Mouse (Mus musculus) liver, adult 2 months (tissue): ENCODE data around the gene Coq10a. TPM values are rescaled to one million over a fixed set of nuclear protein-coding genes. Genes with fewer than 3 reads are reported as not detected.

Experiments used
- DNase-seq: peaks from one replicate; pipeline ENCODE4 v3.0.0-alpha.2; 2011; ENCODE audit warnings: low read depth, low spot score; ENCODE audit errors: extremely low read depth
- H3K27ac ChIP-seq: fragments of 200-500 bp; replicated peaks from 2 replicates; pipeline ENCODE4 v1.5.1; 2012; ENCODE audit warnings: low read depth, mild to moderate bottlenecking, control low read depth, inconsistent platforms, low read length; ENCODE audit not compliant: insufficient read depth
- H3K27me3 ChIP-seq: fragments of 200-500 bp; 2 replicates; pipeline ENCODE4 v1.6.1; 2012; ENCODE audit warnings: mild to moderate bottlenecking, moderate library complexity, low read length, inconsistent platforms; ENCODE audit not compliant: control insufficient read depth, insufficient read depth
- H3K36me3 ChIP-seq: fragments of 200-500 bp; 2 replicates; pipeline ENCODE4 v1.6.1; 2012; ENCODE audit warnings: low read length, inconsistent platforms; ENCODE audit not compliant: control insufficient read depth, insufficient read depth
- H3K4me1 ChIP-seq: fragments of 200-500 bp; 2 replicates; pipeline ENCODE4 v1.6.1; 2011; ENCODE audit warnings: low read length; ENCODE audit not compliant: control insufficient read depth, insufficient read depth
- H3K4me3 ChIP-seq: fragments of 200-500 bp; 2 replicates; pipeline ENCODE4 v1.5.1; 2011; ENCODE audit warnings: low read depth, mild to moderate bottlenecking, control low read depth, low read length, moderate library complexity; ENCODE audit not compliant: insufficient read depth
- H3K79me2 ChIP-seq: fragments of 200-500 bp; 2 replicates; pipeline ENCODE4 v1.6.1; 2012; ENCODE audit warnings: inconsistent platforms, mild to moderate bottlenecking, low read length, moderate library complexity; ENCODE audit not compliant: control insufficient read depth, insufficient read depth
- H3K9ac ChIP-seq: fragments of 200-500 bp; 2 replicates; pipeline ENCODE4 v1.6.1; 2012; ENCODE audit warnings: low read depth, mild to moderate bottlenecking, control low read depth, inconsistent platforms, low read length
- CTCF ChIP-seq: fragments of 200-500 bp; IDR thresholded peaks from 2 replicates; pipeline ENCODE4 v1.5.1; 2011; ENCODE audit warnings: low read depth, low read length, control low read depth
- POLR2A ChIP-seq: fragments of 200-500 bp; IDR thresholded peaks from 2 replicates; pipeline ENCODE4 v1.6.1; 2011; ENCODE audit warnings: low read length, control low read depth; ENCODE audit not compliant: insufficient read depth; ENCODE audit errors: extremely low read depth
- WGBS: fragments of 180-500 bp; shearing (Covaris S2); methylation state at CpG from one replicate; pipeline ENCODE4 v1.1.7; 2018; 5-methylcytosine and 5-hydroxymethylcytosine counted together
- polyA plus RNA-seq: library from polyadenylated mRNA; depleted of rRNA; stranded (reverse); fragments of >200 nt; gene quantifications from 2 replicates; pipeline ENCODE4 v1.2.3, GENCODE M21; 2012
- total RNA-seq: library from RNA; depleted of rRNA; stranded (reverse); fragments of >200 nt; gene quantifications from 2 replicates; pipeline ENCODE4 v1.2.3, GENCODE M21; 2014

The Coq10a gene
- total and polyA plus RNA-seq, 2 experiments = 19.9 to 57.9 TPM

- TF ChIP-seq CTCF (peak; percentile 71), POLR2A (peak; percentile 46; the same call in 1 of the 2 replicates)
- Histone ChIP-seq H3K36me3 (no peaks in the 10 kb centered on the region; the same call in 1 of the 2 replicates), H3K4me1 (peaks cover 9% of the 10 kb centered on the region; the same call in 1 of the 2 replicates), H3K27ac (peak within 1 kb of the TSS; percentile 88), H3K79me2 (peaks cover 14% of the 10 kb centered on the region; the same call in 1 of the 2 replicates), H3K4me3 (peak within 1 kb of the TSS; percentile 98), H3K27me3 (no peaks in the 10 kb centered on the region), H3K9ac (peak within 1 kb of the TSS; percentile 99)
- peak; percentile 45 for DNase-seq
- 1% methylated on average over 73 of the region's 73 CpGs for WGBS
Observed at GRCm38 (mm10) chr10:128376455-128377211, 7.8 kb upstream of the Coq10a start, which contains the start of gene Ankrd52. Gene Ankrd52, plus strand, starts transcription at chr10:128377115.

- Histone ChIP-seq H3K9ac (peak overlapping the region; percentile 99), H3K4me1 (peaks cover 9% of the 10 kb centered on the region; the same call in 1 of the 2 replicates), H3K27ac (peak overlapping the region; percentile 88), H3K27me3 (no peaks in the 10 kb centered on the region), H3K4me3 (no peak overlapping the region), H3K79me2 (peaks cover 14% of the 10 kb centered on the region; the same call in 1 of the 2 replicates), H3K36me3 (no peaks in the 10 kb centered on the region; the same call in 1 of the 2 replicates)
- 55% methylated on average over 4 of the region's 4 CpGs for WGBS
- no peak for TF ChIP-seq POLR2A
- no peak for TF ChIP-seq CTCF
- no peak for DNase-seq
Observed at GRCm38 (mm10) chr10:128376099-128376454, 7.3 kb upstream of the Coq10a start.

GRCm38 (mm10) chr10:128374393-128374792, 5.6 kb upstream of the Coq10a start:
- no peaks in the 10 kb centered on the region for H3K36me3 ChIP-seq
- H3K4me3 ChIP-seq = no peak overlapping the region
- peaks cover 14% of the 10 kb centered on the region; the same call in 1 of the 2 replicates for H3K79me2 ChIP-seq
- H3K27ac ChIP-seq = no peak overlapping the region
- DNase-seq = no peak
- no peaks in the 10 kb centered on the region for H3K27me3 ChIP-seq
- TF ChIP-seq CTCF (peak; percentile 58), POLR2A (no peak)
- H3K9ac ChIP-seq = no peak overlapping the region
- H3K4me1 ChIP-seq = peaks cover 12% of the 10 kb centered on the region
- 84% methylated on average over 6 of the region's 6 CpGs for WGBS

- Histone ChIP-seq H3K36me3 (no peaks in the 10 kb centered on the region), H3K27me3 (no peaks in the 10 kb centered on the region), H3K4me3 (no peak overlapping the region), H3K4me1 (peaks cover 12% of the 10 kb centered on the region), H3K9ac (no peak overlapping the region), H3K79me2 (peaks cover 11% of the 10 kb centered on the region; the same call in 1 of the 2 replicates), H3K27ac (no peak overlapping the region; the same call in 1 of the 2 replicates)
- WGBS = 41% methylated on average over 6 of the region's 6 CpGs
- no peak for TF ChIP-seq CTCF
- no peak for TF ChIP-seq POLR2A
- peak; percentile 57 for DNase-seq
Observed at GRCm38 (mm10) chr10:128372989-128373748, 4.4 kb upstream of the Coq10a start.

GRCm38 (mm10) chr10:128372142-128372541, 3.3 kb upstream of the Coq10a start:
- H3K9ac ChIP-seq = no peak overlapping the region
- peaks cover 12% of the 10 kb centered on the region for H3K4me1 ChIP-seq
- H3K79me2 ChIP-seq = peaks cover 5% of the 10 kb centered on the region; the same call in 1 of the 2 replicates
- no peaks in the 10 kb centered on the region for H3K36me3 ChIP-seq
- 80% methylated on average over 5 of the region's 5 CpGs for WGBS
- H3K27me3 ChIP-seq = no peaks in the 10 kb centered on the region
- no peak for DNase-seq
- no peak overlapping the region for H3K4me3 ChIP-seq
- TF ChIP-seq POLR2A = no peak
- no peak overlapping the region for H3K27ac ChIP-seq

- Histone ChIP-seq H3K9ac (no peak overlapping the region), H3K27me3 (no peaks in the 10 kb centered on the region), H3K4me1 (peaks cover 13% of the 10 kb centered on the region), H3K27ac (no peak overlapping the region), H3K79me2 (peaks cover 3% of the 10 kb centered on the region; the same call in 1 of the 2 replicates), H3K36me3 (no peaks in the 10 kb centered on the region), H3K4me3 (no peak overlapping the region)
- DNase-seq = no peak
- WGBS = 69% methylated on average over 4 of the region's 4 CpGs
- TF ChIP-seq CTCF (no peak), POLR2A (no peak)
Observed at GRCm38 (mm10) chr10:128370601-128371000, 1.8 kb upstream of the Coq10a start.
